ENCODE assay signal across 20 mouse cellular contexts in the genomic region with DNA sequence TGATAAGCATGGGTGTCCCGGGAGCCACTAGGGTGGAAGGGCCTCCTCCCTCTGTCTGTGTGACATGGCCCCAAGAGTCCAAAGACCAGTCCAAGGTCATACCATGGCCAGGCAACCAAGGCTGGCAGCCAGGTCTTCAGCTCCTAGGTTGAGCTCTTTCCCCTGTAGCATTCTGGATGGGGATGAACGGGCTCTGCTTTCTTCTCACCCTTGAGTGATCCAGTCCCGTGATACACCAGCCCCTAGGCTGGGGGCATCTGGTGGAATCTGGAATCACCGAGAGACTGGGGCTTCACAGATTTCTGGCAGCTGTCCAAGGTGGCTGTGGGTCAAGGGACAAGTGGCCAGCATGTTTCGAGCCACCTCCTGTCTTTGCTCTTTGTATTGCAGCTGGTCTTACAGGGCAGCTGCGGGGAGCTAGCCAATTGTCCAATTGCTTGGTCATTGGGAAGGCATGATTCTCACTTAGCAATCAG. TPM values are rescaled to one million over a fixed set of nuclear protein-coding genes. Genes with fewer than 3 reads are reported as not detected.
A peak's percentile ranks its signal among the peaks of the same experiment; 100 is the strongest.
DNase-seq lines count a peak whose midpoint lies in the region; ATAC-seq and TF ChIP-seq lines count a peak whose summit lies in the region.
"Had no signal": no experiment of that assay in that cellular context is flagged by ENCODE, and none has a peak within 500 bp of the region (broad histone marks: within the 10 kb centered on the region; RNA-seq: fewer than 3 reads in every experiment).

No protein-coding gene starts in this region.

- no peak for TF ChIP-seq POLR2A in liver, adult 2 months (IDR thresholded peaks at IDR 0.05; ENCODE audit: extremely low read depth, insufficient read depth, low read length)

- peaks cover 49% of the 10 kb centered on the region for H3K4me1 ChIP-seq in liver, adult 2 months (ENCODE audit: control insufficient read depth, insufficient read depth, low read length)
- H3K4me1 ChIP-seq in liver, embryonic 11.5 days (replicated peaks; ENCODE audit: control insufficient read depth, insufficient read depth, low read length) = no peaks in the 10 kb centered on the region
- no peaks in the 10 kb centered on the region for H3K4me1 ChIP-seq in forebrain, embryonic 13.5 days
- H3K4me1 ChIP-seq: forebrain, embryonic 10.5 days; hindbrain, embryonic 15.5 days had no signal

- WGBS in liver, adult 2 months = 16% methylated on average over 6 of the region's 6 CpGs
- 64% methylated on average over 6 of the region's 6 CpGs for WGBS in liver, embryonic 11.5 days
- 71% methylated on average over 6 of the region's 6 CpGs for WGBS in forebrain, embryonic 13.5 days

- no peaks in the 10 kb centered on the region for H3K36me3 ChIP-seq in liver, adult 2 months (ENCODE audit: control insufficient read depth, insufficient read depth, low read length)
- H3K36me3 ChIP-seq in liver, embryonic 11.5 days (ENCODE audit: control insufficient read depth, insufficient read depth, low read length) = no peaks in the 10 kb centered on the region
- no peaks in the 10 kb centered on the region for H3K36me3 ChIP-seq in forebrain, embryonic 13.5 days (ENCODE audit: poor library complexity, severe bottlenecking)
- H3K36me3 ChIP-seq: forebrain, embryonic 10.5 days; heart, embryonic 13.5 days; hindbrain, embryonic 15.5 days had no signal

- H3K4me2 ChIP-seq in liver, embryonic 11.5 days = no peak overlapping the region
- H3K4me2 ChIP-seq in forebrain, embryonic 13.5 days = no peak overlapping the region
- H3K4me2 ChIP-seq: heart, embryonic 13.5 days; hindbrain, embryonic 15.5 days had no signal

- ATAC-seq in liver, embryonic 11.5 days (replicated peaks; ENCODE audit: low FRiP score) = no peak
- ATAC-seq in forebrain, embryonic 13.5 days = no peak

- DNase-seq in gastrocnemius, postnatal 10 days = peak; percentile 52
- no peak for DNase-seq in gastrocnemius, adult 2 months
- peak; percentile 94 for DNase-seq in liver, adult 2 months (ENCODE audit: extremely low read depth, low read depth, low spot score)
- no peak for DNase-seq in liver, embryonic 11.5 days (ENCODE audit: low spot score)
- peak; percentile 78 for DNase-seq in kidney, postnatal 10 days
- peak; percentile 54 for DNase-seq in testis, postnatal 10 days (ENCODE audit: low spot score)
- no peak for DNase-seq in layer of hippocampus, adult 8-10 months (ENCODE audit: low spot score in 2 of 2)
- DNase-seq: cerebellum, adult 9-11 months; heart, postnatal 36 days; left cerebral cortex, postnatal 4 days; lung, postnatal 14 days; right cerebral cortex, postnatal 4 days; thymus, postnatal 36 days had no signal

- H3K27ac ChIP-seq in gastrocnemius, adult 2 months = no peak overlapping the region
- H3K27ac ChIP-seq in liver, adult 2 months (replicated peaks; ENCODE audit: insufficient read depth, low read depth, low read length) = peak overlapping the region; percentile 98
- H3K27ac ChIP-seq in liver, embryonic 11.5 days (ENCODE audit: low read depth, low read length) = no peak overlapping the region
- no peak overlapping the region for H3K27ac ChIP-seq in forebrain, embryonic 13.5 days
- H3K27ac ChIP-seq: forebrain, embryonic 10.5 days; heart, embryonic 13.5 days; hindbrain, embryonic 15.5 days; liver, embryonic 14.5 days had no signal

- H3K27me3 ChIP-seq in liver, adult 2 months (ENCODE audit: control insufficient read depth, insufficient read depth, low read length) = no peaks in the 10 kb centered on the region
- no peaks in the 10 kb centered on the region; the same call in 1 of the 2 replicates for H3K27me3 ChIP-seq in liver, embryonic 11.5 days (replicated peaks; ENCODE audit: control insufficient read depth, insufficient read depth, low read length)
- H3K27me3 ChIP-seq in forebrain, embryonic 13.5 days = peaks cover 7% of the 10 kb centered on the region; the same call in 1 of the 2 replicates
- H3K27me3 ChIP-seq: hindbrain, embryonic 15.5 days had no signal

- no peak overlapping the region for H3K4me3 ChIP-seq in gastrocnemius, adult 2 months
- H3K4me3 ChIP-seq in liver, adult 2 months (ENCODE audit: insufficient read depth, low read depth, low read length) = no peak overlapping the region
- no peak overlapping the region for H3K4me3 ChIP-seq in liver, embryonic 11.5 days (ENCODE audit: low read depth, low read length)
- no peak overlapping the region for H3K4me3 ChIP-seq in forebrain, embryonic 13.5 days
- H3K4me3 ChIP-seq: forebrain, embryonic 10.5 days; heart, embryonic 13.5 days; hindbrain, embryonic 15.5 days had no signal

- no peaks in the 10 kb centered on the region for H3K79me2 ChIP-seq in liver, adult 2 months (ENCODE audit: control insufficient read depth, insufficient read depth, low read length)

- intact Hi-C loops in gastrocnemius, adult 2 months (cut with DNase I) = no loop called here

- H3K9ac ChIP-seq in liver, adult 2 months (ENCODE audit: low read depth, low read length) = peak overlapping the region; percentile 12; the same call in 1 of the 2 replicates
- no peak overlapping the region for H3K9ac ChIP-seq in liver, embryonic 11.5 days (ENCODE audit: low read depth, low read length)
- H3K9ac ChIP-seq in forebrain, embryonic 13.5 days = no peak overlapping the region
- H3K9ac ChIP-seq: heart, embryonic 13.5 days; hindbrain, embryonic 15.5 days; liver, embryonic 14.5 days had no signal

- H3K9me3 ChIP-seq in liver, embryonic 11.5 days (ENCODE audit: control insufficient read depth, low read length) = no peaks in the 10 kb centered on the region
- H3K9me3 ChIP-seq in forebrain, embryonic 13.5 days (replicated peaks) = no peaks in the 10 kb centered on the region
- H3K9me3 ChIP-seq: forebrain, embryonic 10.5 days; heart, embryonic 13.5 days; hindbrain, embryonic 15.5 days had no signal

- TF ChIP-seq CTCF in gastrocnemius, adult 2 months (IDR thresholded peaks at IDR 0.05) = no peak
- TF ChIP-seq CTCF in liver, adult 2 months (IDR thresholded peaks at IDR 0.05; ENCODE audit: low read depth, low read length) = no peak

RNA-seq across cellular contexts. Expression of a gene that starts 14.4 kb away (rescaled TPM):
- total RNA-seq in gastrocnemius, postnatal 10 days (2021) = 1 to 10 TPM; 5.0 to 6.5 TPM
- 10 to 100 TPM; 15.4 to 47.2 TPM for total RNA-seq in gastrocnemius, adult 2 months (2021)
- total RNA-seq in liver, adult 2 months (2014; rRNA removed) = 184 and 206 TPM in 2 replicates
- 36.2 and 39.8 TPM in 2 replicates for polyA plus RNA-seq in liver, adult 2 months (2012; rRNA removed)
- polyA plus RNA-seq in liver, embryonic 11.5 days (2014; fragmentation: Nextera tagmentation; extraction: Ambion mirVana) = 2.5 and 3.4 TPM in 2 replicates
- 0.44 and 0.63 TPM in 2 replicates for polyA plus RNA-seq in forebrain, embryonic 13.5 days (2015; fragmentation: Nextera tagmentation; extraction: Ambion mirVana)
- total RNA-seq in layer of hippocampus, adult 8-10 months (2022) = 1 to 10 TPM; 2.8 to 5.1 (median 4.2) TPM
- total RNA-seq: megakaryocyte-erythroid progenitor cell, adult 5-6 weeks; monocyte, adult 5-6 weeks had no signal

Comparison
In these comparisons a context has a peak if more than half of its experiments do, and no peak if none do; other contexts are left out.
1. DNase-seq: peak in gastrocnemius, postnatal 10 days (single experiment), liver, adult 2 months (single experiment), kidney, postnatal 10 days (single experiment) and testis, postnatal 10 days (single experiment); none in gastrocnemius, adult 2 months (single experiment), liver, embryonic 11.5 days (single experiment) and layer of hippocampus, adult 8-10 months (0 of 2).